Mouse (Mus musculus) G1E (cell line): ENCODE measurements around the gene Got2. TPM values are rescaled to one million over a fixed set of nuclear protein-coding genes. Genes with fewer than 3 reads are reported as not detected.
"Not testable (repeated sequence)": the region's sequence is repeated elsewhere in the genome, so short reads cannot be mapped to it uniquely, and the experiment has no call there.

Source experiments
- ATAC-seq: 2 replicates; pipeline ENCODE4 v1.8.0; 2016; ENCODE audit warnings: mild to moderate bottlenecking; ENCODE audit not compliant: insufficient number of reproducible peaks, poor library complexity, low FRiP score, severe bottlenecking; ENCODE audit errors: extremely low read depth
- DNase-seq: peaks from one replicate; pipeline ENCODE4 v3.0.0; 2012; ENCODE audit warnings: low spot score
- H3K27me3 ChIP-seq: 2 replicates; pipeline ENCODE4 v1.6.1; 2012; ENCODE audit warnings: mild to moderate bottlenecking, low read length, inconsistent platforms; ENCODE audit not compliant: insufficient read depth
- H3K36me3 ChIP-seq: replicated peaks from 2 replicates; pipeline ENCODE3; 2012; ENCODE audit warnings: mild to moderate bottlenecking, inconsistent platforms
- H3K4me1 ChIP-seq: 2 replicates; pipeline ENCODE4 v1.6.1; 2012; ENCODE audit warnings: low read depth, low read length, inconsistent platforms, mixed read lengths; ENCODE audit not compliant: insufficient read depth
- H3K4me3 ChIP-seq: 2 replicates; pipeline ENCODE4 v1.5.1; 2012; ENCODE audit warnings: low read depth, mild to moderate bottlenecking, inconsistent platforms, low read length, moderate library complexity, mixed read lengths
- H3K9me3 ChIP-seq: replicated peaks from 2 replicates; pipeline ENCODE4 v1.6.1; 2012; ENCODE audit warnings: inconsistent platforms
- CTCF ChIP-seq: IDR thresholded peaks from 2 replicates; pipeline ENCODE4 v1.5.1; 2012; ENCODE audit warnings: low read depth, low read length, inconsistent platforms, mixed read lengths
- GATA1 ChIP-seq: IDR thresholded peaks from 2 replicates; pipeline ENCODE4 v1.6.1; 2012; ENCODE audit warnings: borderline replicate concordance, low read length, inconsistent platforms, mixed read lengths
- GATA2 ChIP-seq: IDR thresholded peaks from 2 replicates; pipeline ENCODE4 v1.6.1; 2012; ENCODE audit warnings: low read depth, low read length, inconsistent platforms, borderline replicate concordance
- POLR2AphosphoS5 ChIP-seq: IDR thresholded peaks from 2 replicates; pipeline ENCODE4 v1.6.1; 2012; ENCODE audit warnings: low read depth, low read length, inconsistent platforms; ENCODE audit not compliant: insufficient replicate concordance
- TAL1 ChIP-seq: conservative IDR thresholded peaks from 2 replicates; pipeline ENCODE4 v1.6.1; 2012; ENCODE audit warnings: low read depth, low read length, inconsistent platforms, mixed read lengths
- polyA plus RNA-seq: library from polyadenylated mRNA; stranded (reverse); fragments of >175 nt; gene quantifications from 2 replicates; pipeline ENCODE4 v1.2.3, GENCODE M21; 2012
- total RNA-seq, 2 experiments: library from RNA; stranded (forward) in 1 of 2; stranded (reverse) in 1 of 2; fragments of 200-1000 nt in 1 of 2; fragments of >200 nt in 1 of 2; fragmentation: Nextera tagmentation in 1 of 2; gene quantifications; 2 replicates each; pipeline ENCODE4 v1.2.3; 2014 to 2017

The Got2 gene
- total and polyA plus RNA-seq, 3 experiments, result 82.5 to 245 (median 120) TPM

DNA sequence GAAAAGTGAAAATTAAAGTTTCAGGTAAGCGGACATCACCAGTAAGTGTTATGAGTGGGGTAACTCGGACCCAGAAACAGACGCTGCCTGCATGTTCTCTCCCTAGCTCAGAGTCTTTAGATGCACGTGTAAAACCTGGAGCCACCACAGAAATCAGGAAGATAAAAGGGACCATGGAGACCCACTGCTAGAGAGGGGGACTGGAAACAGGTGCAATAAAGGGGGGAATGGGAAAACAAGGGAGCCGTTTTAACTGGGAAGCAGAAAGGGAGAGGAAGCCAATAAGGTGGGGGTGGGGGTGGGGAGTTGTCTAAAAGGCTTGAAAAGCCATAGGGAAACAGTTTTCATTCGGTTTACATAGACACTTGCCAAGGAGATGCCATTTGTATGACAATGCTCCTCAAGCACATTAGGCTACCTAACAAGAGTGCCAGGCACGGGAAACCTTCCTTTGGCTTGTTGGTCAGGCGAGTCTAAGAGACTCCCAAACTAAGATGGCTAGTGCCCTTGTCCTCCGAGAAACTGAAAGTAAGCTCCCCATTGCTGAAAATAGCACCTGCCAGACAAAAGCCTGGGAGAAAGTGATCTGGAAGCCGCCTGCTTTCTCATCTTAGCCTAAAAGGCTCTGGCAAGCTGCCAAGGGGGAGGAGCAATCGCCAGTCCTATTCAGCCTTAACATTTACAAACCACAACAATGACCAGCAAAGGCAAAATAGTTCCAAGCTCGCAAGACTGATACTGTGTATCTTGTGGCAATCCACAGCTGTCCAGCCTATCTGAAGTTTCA is 10.0 kb downstream of the Got2 start:
- Histone ChIP-seq H3K4me1 (peaks cover 32% of the 10 kb centered on the region), H3K36me3 (peaks cover 76% of the 10 kb centered on the region), H3K4me3 (peak overlapping the region; percentile 2; the same call in 1 of the 2 replicates), H3K27me3 (no peaks in the 10 kb centered on the region), H3K9me3 (0 out of 2 replicates have a peak, but pooled peaks cover 2% of the 10 kb centered on the region)
- ATAC-seq, result peak; percentile 74
- DNase-seq, result peak; percentile 32
- TF ChIP-seq CTCF (no peak), TAL1 (no peak), POLR2AphosphoS5 (no peak), GATA2 (no peak), GATA1 (no peak)

DNA sequence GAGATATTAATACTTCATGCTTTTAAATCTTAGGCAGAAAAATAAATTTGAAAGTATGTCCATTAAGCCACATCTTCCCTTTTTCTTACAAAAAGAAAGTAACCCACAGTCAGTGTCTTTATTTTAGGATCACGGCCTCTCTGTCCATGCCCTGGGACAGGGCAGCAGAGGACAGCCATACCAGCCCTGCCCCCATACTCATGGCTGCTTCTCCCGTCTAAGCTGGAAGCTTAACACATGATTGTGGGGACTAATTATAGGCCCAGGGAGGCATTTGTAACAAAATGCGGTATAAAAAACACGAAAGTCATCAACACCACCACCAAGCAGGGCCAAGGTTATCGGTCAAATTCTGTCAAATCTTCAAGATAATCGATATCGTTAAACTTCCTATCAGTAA is 13.1 kb downstream of the Got2 start:
- no peak for DNase-seq
- Histone ChIP-seq H3K4me1 (peaks cover 17% of the 10 kb centered on the region), H3K4me3 (no peak overlapping the region), H3K36me3 (peaks cover 87% of the 10 kb centered on the region), H3K9me3 (0 out of 2 replicates have a peak, but pooled peaks cover 2% of the 10 kb centered on the region), H3K27me3 (no peaks in the 10 kb centered on the region)
- TF ChIP-seq GATA1 (no peak), TAL1 (no peak), CTCF (no peak), POLR2AphosphoS5 (no peak), GATA2 (no peak)
- ATAC-seq, result no peak

DNA sequence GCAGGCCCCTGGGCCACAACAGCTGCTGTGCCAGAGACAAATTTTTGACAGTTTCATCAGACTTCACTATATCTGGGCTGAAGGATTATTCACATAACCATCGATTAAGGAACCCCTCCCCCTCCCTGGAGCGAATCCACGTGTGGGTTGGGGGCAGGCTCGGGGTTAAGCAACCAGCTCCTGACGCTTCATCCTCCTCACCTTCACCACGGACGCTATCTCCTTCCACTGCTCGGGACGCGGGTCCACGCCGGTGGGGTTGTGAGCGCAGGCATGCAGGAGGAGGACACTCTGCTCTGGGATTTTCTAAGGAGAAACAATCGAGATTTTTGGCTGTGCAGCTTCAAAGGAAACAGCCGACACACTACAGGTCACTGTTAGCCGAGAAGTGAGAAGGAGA is 16.7 kb downstream of the Got2 start:
- no peaks in the 10 kb centered on the region for H3K4me1 ChIP-seq
- no peak overlapping the region for H3K4me3 ChIP-seq
- H3K27me3 ChIP-seq, result no peaks in the 10 kb centered on the region
- H3K36me3 ChIP-seq, result peaks cover 97% of the 10 kb centered on the region
- DNase-seq (no peak), ATAC-seq (no peak)
- TF ChIP-seq TAL1 (no peak), GATA2 (no peak), GATA1 (no peak), CTCF (no peak), POLR2AphosphoS5 (no peak)
- 0 out of 2 replicates have a peak, but pooled peaks cover 2% of the 10 kb centered on the region for H3K9me3 ChIP-seq

DNA sequence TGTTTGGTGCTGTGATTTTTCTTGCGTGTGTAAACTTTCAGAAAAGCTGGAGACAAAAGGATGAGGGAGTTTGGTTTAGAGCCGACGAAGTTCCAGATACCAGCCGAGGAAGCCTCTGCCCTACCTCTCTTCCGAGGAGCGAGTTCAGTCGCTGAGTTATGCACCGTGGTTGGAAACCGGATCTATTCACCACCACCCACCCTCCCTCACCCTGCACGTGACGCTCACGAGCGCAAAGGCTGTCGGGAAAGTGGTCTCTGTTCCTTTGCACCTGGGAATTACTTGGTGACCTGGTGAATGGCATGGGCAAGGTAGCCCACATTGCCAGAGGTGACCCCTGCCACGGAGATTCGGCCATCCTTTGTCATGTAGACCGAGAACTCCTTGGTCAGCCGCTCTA is 23.5 kb downstream of the Got2 start:
- not testable (repeated sequence) for ATAC-seq, H3K4me3 ChIP-seq, DNase-seq, H3K27me3 ChIP-seq, H3K9me3 ChIP-seq, H3K4me1 ChIP-seq
- H3K36me3 ChIP-seq, result peaks cover 57% of the 10 kb centered on the region

DNA sequence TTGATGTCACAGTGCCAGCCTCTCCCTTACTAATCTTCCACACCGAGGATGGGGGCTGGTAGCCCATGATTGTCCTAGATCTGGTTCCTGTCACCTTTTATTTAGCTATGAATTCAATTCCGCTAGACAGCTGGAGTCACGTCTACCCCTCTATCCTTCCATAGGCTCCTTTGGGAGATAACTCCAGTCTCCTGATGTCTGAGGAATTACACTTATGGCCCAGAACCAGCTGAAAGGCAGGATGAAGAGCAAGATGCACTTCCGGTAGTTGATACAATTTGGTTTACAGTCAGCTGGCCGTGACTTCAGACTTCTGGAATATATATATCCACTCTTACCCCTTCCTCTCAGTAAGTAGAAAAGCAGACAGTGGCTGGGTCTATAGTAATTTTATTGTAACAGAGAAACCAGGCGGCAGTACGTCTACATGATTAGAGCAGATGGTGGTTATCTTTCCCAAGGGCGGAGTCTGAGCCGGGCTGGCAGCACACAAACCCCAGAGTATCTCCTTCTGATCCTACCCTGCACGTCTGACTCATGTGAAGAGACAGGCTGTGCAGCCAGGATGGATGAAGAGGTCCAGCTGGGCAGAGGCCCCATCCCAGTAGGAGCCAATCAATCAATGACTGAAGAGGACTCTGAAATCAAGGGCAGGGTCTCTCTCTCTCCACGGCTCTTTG is 24.4 kb downstream of the Got2 start:
- peaks cover 48% of the 10 kb centered on the region for H3K36me3 ChIP-seq
- not testable (repeated sequence) for H3K27me3 ChIP-seq, H3K9me3 ChIP-seq, H3K4me1 ChIP-seq, DNase-seq, ATAC-seq, H3K4me3 ChIP-seq

DNA sequence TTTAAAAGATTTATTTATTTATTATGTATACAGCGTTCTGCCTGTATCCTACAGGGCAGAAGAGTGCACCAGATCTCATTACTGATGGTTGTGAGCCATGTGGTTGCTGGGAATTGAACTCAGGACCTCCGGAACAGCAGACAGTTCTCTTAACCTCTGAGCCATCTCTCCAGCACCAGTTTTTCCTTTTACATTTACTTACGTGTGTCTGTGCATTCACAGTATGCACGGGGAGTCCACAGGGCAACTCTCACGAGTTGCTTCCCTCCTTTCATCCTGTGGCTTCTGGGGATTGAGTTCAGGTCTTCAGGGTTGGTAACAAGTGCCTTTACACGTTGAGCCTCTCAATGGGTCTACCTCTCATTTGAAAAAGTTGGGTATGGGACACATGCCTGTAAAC is 34.2 kb downstream of the Got2 start:
- TF ChIP-seq TAL1 (no peak), GATA1 (no peak)
- peaks cover 17% of the 10 kb centered on the region for H3K36me3 ChIP-seq
- ATAC-seq (no peak), DNase-seq (no peak)
- no peak overlapping the region for H3K4me3 ChIP-seq
- H3K9me3 ChIP-seq, result no peaks in the 10 kb centered on the region
- H3K27me3 ChIP-seq, result no peaks in the 10 kb centered on the region
- peaks cover 28% of the 10 kb centered on the region for H3K4me1 ChIP-seq
